Mouse (Mus musculus) layer of hippocampus, adult 9-11 months (tissue): ENCODE results near the gene Evl.
"Not testable (repeated sequence)": the region's sequence is repeated elsewhere in the genome, so short reads cannot be mapped to it uniquely, and the experiment has no call there.

Experiments
- DNase-seq: peaks from one replicate; pipeline ENCODE4 v3.0.0; 2022

Evl gene

DNA sequence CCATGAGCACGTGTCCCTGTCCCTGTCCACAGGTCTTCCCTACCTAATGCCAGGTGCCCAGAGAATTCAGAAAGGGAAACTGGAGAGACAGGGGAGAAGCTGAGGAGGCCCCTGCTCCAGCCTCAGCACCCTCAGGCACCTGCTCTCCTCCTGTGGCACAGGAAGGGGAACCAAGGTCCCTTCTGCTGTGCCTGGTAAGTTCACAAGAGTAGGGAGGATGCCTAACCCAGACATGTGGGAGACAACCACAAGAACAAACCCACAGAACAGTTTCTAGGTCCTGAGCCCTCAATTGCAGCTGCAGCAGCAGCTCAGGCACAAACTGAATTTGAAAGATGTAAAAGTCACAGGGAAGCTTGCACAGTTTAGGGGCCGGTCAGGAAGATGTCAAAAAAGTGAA is 146.7 kb downstream of the Evl start:
- no peak for DNase-seq

DNA sequence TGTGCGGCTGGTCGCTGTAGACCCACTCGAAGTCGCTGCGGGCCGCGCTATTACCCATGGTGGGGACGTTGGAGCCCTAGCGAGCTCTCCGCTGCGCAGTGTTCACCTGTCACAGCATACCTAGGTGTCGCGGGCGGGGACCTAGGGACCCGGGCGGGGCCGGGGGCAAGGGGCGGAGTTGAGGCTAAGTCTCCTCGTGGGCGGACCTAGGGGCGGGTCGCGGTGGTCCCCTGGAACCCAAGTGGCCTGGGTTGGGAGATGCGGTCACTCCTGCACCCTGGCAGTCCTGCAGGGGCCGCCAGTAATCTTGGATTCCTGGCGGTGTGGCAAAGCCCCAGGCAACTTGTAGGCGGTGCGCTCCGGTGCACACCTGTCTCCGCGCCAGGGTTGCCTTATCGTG is 147.7 kb downstream of the Evl start, which contains the start of gene Degs2:
Degs2 (minus strand) TSS at position 131 of the 400 bp plus-strand sequence.
- DNase-seq: no peak

DNA sequence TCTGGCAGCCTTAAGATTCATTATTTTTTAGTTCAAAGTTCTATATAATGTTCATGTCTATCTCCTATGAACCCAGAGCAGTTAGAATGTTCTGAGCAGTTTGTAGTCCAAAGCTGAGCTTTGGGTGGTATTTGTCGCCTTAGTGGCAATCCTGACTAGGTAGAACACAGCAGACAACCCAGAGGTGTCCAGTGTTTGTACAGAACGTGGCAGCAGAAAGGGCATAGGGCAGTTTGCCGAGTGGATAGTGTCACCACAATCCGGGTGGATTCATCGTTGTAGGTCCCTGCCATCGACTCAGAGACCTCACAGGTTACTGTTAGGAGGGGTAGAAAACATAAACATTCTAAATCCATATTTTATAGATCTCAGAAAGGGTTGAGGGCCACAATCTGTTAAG is 151.0 kb downstream of the Evl start:
- no peak for DNase-seq

DNA sequence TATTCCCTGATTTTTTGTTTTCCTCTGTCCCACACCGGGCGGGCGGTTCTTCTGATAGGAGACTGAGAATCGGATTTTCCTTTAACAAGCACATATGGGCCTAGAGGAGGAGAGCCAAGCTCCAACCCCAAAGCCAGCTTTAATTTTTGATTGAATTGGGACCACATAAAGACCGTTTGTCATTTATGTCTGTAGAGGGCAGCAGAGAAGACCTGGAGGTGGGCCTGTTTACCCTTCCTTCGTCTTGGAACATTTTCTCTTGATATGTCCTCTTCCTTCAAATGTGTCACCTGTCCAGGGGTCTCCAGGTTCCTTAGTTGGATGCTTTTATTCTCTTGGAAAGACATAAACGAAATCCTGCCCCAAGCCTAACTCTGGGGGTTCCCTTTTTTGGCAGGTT is 151.6 kb downstream of the Evl start:
- DNase-seq: no peak

DNA sequence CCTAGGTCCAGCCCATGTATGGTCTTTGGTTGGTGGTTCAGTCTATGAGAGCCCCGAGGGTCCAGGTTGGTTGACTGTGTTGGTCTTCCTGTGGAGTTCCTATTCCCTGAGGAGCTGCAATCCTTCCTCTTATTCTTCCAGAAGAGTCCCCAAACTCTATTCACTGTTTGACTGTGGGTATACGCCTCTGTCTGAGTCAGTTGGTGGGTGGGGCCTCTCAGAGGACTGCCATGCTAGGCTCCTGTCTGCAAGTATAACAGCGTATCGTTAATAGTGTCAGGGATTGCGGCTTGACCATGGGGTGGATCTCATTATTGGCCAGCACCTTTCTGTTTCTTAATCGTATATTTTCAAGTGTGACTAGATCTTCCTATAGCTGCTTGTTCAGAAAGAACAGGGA is 154.9 kb downstream of the Evl start:
- no peak for DNase-seq

- DNase-seq: no peak
Measured at GRCm38 (mm10) chr12:108709964-108710765, 155.6 kb downstream of the Evl start.

DNA sequence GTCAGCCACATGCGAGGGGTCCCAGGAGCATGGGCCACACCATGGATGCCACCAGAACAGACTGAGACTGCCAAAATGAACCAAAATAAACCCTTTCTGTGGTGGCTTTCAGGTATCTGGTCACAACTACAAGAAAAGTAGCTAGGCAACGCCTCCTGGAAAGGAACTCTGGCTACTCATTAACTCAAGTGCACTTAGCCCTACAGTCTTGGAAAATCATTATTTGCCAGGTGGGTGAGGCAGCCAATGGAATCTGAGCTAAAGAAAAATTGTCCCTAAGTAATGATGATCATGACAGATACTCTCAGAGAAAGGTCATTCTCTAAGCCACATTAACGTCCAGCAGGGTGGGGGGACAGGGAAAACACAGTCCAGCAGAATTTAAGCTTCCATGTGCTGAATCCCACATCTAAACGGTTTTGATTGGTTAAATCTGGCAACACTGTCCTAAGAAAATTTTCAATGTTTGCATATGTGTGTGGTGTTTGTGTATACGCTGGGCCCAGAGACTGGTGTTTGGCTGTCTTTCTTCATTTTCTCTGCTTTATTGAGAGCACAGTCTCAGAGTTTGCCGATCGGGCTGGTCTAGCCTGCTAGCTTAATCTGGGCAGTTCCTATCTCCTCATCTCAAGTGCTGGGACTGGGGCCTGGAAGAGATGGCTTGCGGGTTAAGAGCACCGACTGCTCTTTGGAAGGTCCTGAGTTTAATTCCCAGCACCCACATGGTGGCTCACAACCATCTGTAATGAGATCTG is 156.5 kb downstream of the Evl start:
- DNase-seq: no peak

- DNase-seq: no peak
Measured at GRCm38 (mm10) chr12:108712481-108712880, 158.0 kb downstream of the Evl start.

DNA sequence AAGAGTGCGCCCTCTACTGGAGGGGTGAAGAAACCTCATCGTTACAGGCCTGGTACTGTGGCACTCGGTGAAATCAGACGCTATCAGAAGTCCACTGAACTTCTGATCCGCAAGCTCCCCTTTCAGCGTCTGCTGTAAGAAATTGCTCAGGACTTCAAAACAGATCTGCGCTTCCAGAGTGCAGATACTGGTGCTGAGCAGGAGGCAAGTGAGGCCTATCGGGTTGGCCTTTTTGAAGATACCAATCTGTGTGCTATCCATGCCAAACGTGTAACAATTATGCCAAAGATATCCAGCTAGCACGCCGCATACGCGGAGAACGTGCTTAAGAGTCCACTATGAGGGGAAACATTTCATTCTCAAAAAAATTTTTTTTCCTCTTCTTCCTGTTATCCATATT is 159.5 kb downstream of the Evl start:
- not testable (repeated sequence) for DNase-seq

- DNase-seq: no peak
Measured at GRCm38 (mm10) chr12:108715854-108716253, 161.3 kb downstream of the Evl start.

- no peak for DNase-seq
Measured at GRCm38 (mm10) chr12:108718485-108718884, 164.0 kb downstream of the Evl start.

DNA sequence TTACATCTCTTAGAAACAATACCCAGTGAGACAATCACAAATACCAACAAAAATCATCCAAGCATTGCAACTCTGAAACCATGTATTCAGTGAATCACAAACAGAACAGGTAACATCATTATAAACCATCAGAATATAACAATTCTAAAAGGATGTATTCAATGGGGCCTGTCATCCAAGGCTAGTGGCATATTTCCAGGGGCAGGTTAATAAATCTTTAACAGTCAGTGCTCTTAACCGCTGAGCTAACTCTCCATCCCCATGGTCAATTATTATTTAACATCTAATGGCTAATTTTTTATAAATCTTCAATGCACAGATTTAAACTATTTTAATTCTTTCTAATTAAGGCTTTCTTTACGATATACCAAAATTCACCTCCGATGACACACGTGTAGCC is 167.9 kb downstream of the Evl start:
- no peak for DNase-seq

DNA sequence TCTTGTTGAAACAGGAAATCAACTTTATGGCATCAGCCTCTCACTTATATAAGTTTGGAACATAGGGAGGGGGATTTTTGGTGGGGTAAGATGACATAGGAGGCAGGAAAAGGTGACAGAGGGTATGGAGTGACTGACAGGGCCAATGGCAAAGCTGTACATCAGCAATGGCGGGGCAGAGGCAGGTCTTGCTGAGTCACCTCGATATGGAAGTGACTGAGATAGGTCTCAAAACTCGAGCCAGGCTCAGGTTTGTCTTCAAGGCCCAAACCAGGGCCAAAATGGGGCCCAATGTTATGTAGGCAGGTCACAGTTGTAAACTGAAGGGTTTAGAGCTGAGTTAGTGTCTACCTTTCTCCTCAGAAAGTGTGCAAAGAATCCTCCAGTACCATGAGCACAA is 169.3 kb downstream of the Evl start:
- DNase-seq: no peak

GRCm38 (mm10) chr12:108734386-108734785 is 179.9 kb downstream of the Evl start:
- DNase-seq: no peak

DNA sequence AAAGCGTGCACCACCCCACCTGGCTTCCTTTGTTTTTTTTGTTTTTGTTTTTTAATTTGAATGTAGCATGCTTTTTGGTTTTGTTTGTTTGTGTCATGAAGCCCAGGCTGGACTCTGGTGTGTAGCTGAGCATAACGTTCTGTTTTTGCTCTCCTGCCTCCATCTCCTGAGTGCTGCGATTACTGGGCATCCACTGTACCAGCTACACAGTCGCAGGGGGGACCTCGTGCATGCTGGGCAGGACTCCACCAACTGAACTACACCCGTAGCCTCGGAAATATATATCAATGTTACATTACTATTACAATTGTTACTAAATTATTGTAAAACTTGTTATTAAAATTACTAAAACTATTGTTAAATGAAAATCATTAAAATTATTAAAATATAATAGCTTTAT is 183.3 kb downstream of the Evl start:
- DNase-seq: no peak
